Mouse (Mus musculus): ENCODE data around the gene Uckl1.

The Uckl1 gene

DNA sequence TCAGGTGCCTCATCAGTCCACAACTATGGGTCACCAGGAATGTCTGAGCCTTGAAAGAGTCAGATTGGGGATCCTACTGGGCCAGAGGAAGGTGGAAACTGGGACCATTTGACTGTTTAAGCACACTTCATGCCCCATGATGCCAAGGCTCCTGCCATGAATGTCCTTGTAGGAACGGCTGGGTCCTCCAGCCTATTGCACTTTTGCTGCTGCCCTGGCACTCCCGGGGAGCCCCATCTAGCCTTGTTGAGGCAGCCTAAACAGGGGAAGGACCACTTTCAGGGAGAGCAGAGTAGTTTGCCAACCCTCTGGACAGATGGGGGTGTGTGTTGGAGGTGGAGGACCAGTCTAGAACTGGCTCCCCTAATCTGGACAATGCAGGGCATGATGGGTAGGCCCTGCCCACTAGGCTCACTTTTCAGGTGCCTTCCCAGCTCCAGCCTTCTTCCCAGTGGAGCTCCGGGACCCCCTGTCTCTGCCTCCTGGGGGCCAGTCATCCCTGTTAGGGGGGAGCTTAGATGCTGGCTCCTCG lies at the start of gene Uckl1:
TSS of gene Uckl1 (minus strand) at position 482 of the 532 bp plus-strand sequence.
- DNase-seq, result no peak

DNA sequence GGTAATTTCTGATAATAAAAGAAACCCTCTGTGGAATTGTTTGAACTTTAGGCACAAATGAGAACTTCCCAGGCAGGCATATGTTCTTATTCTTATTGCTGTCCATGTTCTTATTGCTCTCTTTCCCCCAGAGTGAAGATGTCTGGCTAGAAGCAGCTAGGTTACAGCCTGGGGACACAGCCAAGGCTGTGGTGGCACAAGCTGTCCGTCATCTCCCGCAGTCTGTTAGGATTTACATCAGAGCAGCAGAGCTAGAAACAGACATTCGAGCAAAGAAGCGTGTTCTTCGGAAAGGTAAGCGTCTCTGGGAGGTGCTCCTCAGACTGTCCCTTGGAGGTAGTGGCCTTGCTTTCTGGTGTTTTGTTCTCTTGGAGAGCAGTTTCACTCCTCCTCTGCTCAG lies 47.9 kb upstream of the Uckl1 start:
- DNase-seq, result no peak

DNA sequence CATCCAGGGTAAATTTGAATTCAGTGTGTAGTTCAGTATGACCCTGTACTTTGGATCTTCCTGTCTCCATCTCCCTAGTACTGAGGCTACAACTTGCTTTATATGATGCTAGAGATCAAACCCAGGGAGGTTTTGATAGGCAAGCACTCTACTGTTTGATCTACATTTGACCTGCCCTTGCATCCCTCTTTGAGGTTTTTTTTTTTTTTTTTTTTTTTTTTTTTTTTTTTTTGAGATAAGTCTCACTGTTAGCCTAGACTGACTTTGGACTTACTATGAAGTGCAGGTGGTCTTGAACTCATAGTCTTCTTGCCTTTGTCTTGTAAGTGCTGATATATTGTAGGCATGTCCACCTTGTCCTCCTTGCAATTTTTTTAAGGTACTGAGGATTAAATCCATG lies 43.8 kb upstream of the Uckl1 start:
- no peak for DNase-seq

DNA sequence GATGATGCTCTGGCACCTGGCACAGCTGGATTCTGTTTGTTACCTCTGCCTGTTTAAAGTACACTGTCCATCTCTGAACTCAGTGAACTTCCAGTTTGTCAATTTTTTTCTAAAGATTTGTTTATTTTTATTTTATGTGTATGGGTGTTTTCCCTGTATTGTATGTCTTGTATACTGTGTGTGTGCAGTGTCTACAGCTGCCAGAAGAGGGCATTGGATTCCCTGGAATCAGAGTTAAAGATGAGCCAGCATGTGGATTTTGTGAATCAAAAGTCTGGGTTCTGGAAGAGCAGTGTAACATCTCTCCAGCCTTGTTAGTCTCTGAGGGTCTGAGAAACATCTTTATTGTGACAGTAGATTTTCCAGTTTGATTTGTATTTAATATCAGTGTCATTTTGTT lies 38.7 kb upstream of the Uckl1 start:
- DNase-seq, result peak; percentile 7 to 35

DNA sequence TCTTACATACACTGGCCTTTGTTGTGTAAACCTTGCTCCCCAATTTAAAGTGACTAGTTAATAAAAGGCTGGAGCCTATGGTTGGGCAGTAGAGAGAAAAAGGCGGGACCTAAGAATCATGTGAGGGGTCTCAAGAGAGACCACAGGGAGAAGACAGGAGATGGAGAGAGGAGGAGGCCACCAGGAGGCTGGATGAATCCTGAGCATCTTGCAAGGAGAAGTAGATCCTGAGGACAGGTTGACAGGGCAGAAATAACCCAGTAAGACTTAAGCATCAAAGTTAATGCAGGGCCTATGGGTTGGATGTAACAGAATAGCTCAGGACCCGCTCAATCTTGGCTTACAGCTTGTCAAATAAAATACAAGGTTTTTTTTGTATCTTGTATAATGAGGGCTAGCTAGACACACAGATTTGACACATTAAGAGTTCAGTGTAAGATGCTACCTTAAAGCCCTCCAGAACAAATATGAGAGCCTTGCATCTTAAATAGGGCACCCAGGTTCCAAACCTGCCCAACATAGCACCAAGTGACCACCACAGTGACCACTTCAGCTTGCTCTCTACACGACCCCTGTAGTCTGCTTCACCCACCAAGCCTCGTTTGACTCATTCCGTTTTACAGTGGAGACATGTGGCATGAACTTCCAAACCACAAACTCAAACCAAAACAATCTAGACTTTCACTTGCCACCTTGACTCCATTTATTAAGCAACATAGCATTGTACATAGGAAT lies 34.2 kb upstream of the Uckl1 start:
- no peak for DNase-seq

DNA sequence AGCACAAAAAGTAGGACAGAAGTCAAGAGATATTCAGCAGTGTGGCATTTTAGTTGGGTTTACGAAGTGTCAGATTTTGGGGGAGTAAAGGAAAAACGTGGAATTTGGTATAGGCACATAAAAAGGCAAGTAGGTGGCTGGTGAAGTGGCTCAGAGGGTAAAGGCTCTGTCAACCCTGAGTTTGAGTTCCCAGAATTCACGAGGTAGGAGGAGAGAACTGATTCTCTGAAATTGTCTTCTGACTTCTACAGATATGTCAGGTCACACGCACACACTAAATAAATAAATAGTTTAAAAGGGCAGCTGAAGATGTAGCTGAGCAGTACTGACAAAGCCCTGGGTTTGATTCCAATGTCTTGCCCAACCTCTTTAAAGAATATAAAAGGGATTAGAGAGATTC lies 17.7 kb upstream of the Uckl1 start:
- no peak for DNase-seq

DNA sequence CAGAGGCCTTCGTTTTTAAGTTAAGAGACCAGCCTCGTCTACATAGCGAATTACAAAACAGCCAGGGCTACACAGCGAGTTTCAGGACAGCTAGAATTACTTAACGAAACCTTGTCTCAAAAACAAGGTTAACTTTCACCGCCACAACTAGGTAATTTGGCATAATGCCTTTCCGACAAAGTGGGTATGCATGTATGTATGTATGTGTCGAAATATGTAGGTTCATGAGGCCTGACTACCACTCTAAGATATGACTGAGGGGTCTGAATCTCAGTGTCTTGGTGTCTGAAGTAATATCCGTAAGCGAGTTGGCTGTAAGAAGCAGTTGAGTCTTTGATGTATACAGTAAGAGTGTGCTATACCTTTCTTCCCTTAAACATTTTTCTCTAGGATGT lies 17.1 kb upstream of the Uckl1 start:
- no peak for DNase-seq

DNA sequence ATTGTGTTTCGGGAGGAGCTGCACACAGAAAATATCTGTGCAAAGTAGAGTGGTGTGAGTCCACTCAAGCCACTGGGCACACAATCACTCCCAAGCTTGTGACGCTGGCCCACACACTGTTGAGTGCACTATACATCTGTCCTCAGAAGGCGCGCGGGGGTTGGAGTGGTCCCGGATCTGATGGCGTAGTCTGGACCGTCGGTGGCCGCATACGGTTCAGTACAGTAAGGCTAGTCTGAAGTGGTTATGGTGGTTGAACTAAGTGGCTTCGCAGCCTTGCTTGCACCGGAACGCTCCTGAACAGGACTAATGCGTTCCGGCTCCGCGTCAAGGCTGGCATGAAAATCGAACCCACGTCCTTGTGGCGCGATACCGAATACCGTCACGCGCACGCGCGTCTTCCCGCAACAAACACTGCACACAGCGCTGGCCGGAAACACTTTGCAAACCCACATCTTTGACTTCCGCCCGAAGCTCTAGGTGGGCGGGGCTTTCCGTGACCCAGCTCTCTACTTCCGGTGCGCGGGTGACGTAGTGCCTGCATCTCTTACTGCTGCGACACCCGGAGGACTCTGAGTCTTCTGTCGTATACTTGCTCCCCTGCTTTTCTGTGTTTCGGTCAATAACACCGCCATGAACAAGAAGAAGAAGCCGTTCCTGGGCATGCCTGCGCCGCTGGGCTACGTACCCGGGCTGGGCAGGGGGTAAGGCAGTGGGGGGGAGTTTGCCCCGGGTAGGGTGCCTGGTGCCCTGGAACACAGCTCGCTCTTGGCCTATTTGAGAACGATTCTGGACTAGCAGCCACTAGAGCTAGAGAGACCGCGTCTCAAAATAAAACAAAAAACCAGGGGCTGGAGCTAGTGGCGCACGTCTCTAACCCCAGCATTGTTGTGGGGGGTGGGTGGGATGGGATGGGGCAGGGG lies 16.4 kb upstream of the Uckl1 start:
- DNase-seq, result peak; percentile 96 to 98

DNA sequence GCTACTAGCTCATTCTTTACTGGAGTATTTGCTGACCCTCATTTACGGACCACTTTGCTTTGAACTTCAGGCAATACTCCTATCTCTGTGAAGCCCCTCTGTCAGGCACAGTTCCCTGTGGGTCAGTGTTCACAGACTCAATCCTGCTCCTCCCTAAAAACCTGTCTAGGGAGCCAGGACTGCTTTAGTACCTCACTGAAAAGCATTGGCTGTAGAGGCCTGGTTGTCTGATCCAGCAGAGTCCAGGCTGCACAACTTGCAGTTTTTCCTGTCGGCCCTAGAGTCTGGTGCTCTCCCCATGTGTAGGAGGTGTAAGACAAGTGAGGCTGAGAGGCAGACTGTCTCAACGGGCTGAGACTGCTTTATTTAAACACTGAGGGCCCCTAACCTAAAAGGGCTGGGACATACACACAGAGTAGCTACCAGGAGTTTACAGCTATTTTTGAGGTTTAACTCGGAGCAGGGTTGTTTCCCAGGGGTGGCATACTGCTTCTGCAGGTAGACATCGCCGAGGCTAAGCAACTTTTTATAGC lies 15.6 kb upstream of the Uckl1 start:
- DNase-seq, result no peak

DNA sequence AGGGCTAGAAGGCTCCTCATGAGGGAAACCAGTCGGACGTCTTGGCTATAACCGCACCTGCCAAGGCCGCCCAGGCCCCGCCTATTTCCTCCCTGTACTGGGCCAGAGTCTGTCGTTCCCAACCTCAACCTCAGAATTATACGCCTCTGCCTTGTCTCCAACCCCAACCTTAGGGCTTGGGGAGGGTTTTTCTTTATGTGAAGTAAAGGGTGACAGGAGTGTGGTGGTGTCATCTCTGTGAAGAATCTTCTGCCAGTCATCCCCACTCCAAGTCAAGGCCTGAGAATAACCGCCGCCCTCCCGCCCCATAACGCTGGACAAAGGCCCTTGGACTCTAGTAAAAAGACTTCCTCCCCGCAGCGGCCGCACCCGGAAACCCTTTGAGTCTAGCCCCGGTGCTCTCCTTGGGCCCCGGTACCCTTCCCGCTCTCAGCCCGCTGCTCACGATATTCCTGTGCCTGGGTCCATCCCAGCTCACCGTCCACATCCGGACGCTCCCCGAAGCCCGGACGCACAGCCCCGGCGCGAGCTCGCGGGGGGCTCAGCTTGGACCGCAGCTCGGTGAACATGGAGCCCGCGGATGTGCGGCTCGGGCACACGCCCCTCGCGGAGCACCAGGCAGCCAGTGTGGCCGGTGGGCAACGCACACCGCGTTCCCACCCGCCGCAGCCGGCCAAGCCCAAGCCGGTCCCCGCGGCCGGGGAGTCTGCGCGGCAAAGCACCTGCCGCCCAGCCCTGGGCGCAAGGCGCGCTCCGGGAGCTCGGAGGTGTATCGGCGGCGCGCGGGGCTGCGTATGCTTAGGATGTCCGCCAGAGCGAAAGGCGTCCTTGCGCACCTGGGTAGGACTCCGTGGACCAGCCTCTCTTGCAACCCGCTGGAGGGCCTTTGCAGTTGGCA lies 14.0 kb upstream of the Uckl1 start, which contains the start of gene Samd10:
TSS of gene Samd10 (minus strand) at position 759 of the 898 bp plus-strand sequence.
- peak; percentile 60 to 71 for DNase-seq

DNA sequence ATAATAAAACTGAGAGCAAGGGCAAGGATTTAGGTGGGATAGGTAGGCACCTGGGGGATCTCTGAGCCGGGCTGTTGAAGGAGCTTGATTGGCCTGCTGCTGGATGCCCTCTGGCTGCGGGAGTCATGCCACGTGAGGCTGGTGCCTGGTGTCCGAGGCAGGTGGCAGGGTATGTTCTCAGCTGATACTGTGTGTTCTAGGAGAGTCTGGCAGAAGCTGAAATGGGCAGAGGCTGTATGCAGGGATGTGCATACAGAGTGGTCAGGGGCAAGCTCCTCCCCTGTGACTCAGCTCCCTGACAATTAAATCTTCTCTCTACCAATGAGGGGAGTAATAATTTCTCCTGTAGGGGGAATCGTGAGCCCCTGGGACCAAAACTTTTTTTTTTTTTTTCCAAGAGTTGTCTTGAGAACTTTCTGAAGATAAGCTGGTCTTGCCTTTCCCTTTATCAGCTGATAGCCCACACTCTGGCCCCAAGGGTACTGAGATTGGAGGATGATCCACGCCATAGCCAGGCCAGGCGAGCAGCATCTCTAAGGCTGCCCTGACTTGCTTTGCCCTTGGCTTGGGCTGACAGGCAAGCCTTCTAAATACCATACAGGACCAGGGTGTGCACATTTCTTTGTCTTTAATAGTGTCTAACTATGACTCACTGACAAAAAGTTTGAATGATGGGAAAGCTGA lies 12.8 kb upstream of the Uckl1 start:
- DNase-seq, result no peak

DNA sequence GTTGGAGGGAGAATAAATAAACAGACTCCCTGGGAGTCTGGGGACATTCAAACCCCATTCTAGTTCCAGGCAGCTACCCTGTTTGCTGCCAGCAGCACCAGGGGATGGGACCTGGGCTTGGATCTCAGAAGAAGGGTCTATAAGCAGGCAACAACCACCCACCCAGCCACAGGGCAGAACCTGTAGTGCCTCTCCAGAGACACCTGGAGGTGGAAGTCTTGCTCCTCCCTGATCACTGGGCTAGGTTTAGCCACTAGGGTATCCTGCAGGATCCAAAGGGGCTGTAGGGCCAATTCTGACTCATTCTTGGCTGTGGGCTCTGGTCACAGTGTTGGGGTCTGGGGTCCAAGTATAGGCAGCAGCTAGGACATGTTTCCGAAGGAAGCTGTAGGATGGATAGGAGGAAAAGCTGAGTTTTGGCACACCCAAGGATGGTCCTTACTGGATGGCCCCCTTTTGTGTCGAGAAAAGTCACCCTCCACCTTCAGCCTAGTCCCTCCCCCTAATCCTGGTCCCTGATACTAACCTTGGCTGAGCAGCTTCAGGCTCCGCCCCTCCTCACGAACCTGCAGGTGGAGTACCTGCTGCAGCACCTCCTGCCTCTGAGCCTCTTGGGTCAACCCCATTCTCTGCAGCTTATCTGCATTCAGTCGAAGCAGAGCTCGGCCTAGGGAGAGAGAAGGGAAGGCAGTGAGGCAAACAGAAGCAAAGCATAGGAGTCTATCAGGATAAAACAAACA lies 11.7 kb upstream of the Uckl1 start:
- no peak for DNase-seq

DNA sequence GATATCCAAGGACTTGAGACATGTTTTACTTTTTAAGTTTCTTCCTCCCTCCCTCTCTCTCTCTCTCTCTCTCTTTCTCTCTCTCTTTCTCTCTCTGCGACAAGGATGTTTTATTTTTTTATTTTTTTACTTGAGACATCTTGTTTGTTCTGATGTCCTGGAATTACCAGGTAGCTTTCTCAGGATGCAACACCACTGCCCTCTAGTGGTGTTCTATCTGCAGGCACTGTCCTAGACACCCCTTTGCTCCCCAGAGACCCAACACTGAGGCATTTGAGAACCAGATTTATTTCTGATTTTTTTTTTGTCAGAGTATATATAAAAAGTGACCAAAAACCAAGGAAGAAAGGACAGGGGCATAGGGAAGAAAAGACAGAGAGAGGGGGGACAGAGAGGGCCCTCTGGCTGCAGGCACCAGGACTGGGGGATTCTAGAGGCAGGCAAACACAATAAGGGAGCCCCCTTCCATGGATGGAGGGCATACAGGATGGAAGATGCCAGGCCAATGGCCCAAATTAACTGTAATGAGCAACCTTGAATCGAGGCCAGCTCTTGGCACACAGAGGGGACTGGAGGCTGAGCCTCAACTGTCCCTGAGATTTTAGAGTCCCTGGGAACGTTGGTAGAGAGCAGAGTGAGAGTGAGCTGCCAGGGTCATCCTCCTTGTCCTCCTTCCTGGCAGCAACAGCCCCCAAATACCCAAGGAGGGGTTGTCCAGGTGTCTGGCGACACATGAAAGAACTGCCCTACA lies 10.4 kb upstream of the Uckl1 start:
- peak in 1 of 2 experiments; percentile 49 for DNase-seq

DNA sequence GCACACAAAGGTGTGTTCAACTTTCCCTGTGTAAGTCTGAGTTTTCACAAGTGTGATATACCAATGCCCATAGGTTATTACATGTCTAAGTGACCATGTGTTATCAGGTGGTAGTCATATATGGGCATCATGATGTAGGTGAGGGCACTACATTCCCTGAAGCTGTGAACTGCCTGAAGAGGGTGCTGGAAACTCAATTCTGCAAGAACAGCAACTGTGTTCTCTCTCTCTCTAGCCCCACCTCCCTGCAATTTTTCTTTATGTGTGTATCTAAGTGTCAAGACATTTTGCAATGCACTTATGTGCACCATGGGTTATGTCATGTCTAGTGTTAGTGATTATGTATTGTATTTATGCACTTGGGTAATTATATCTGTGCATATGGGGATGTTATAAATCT lies 9.2 kb upstream of the Uckl1 start:
- DNase-seq, result no peak

DNA sequence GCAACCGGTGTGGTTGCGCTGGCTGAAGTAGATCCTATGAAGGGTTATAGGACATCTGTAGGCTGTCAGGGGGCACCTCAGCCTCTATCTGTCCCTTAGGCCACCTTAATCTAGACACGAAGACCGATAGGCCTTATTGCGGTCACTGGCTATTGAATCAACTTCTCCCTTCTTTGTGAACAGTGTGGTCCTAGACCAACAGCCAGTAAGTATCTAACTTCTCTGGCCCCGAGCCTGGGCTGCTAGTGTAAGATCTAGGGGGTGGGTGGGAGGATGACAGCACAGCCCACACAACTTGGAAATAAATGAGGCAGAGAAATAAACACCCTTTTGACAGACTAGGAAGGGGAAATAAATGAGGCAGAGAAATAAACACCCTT lies 8.3 kb upstream of the Uckl1 start:
- no peak for DNase-seq

DNA sequence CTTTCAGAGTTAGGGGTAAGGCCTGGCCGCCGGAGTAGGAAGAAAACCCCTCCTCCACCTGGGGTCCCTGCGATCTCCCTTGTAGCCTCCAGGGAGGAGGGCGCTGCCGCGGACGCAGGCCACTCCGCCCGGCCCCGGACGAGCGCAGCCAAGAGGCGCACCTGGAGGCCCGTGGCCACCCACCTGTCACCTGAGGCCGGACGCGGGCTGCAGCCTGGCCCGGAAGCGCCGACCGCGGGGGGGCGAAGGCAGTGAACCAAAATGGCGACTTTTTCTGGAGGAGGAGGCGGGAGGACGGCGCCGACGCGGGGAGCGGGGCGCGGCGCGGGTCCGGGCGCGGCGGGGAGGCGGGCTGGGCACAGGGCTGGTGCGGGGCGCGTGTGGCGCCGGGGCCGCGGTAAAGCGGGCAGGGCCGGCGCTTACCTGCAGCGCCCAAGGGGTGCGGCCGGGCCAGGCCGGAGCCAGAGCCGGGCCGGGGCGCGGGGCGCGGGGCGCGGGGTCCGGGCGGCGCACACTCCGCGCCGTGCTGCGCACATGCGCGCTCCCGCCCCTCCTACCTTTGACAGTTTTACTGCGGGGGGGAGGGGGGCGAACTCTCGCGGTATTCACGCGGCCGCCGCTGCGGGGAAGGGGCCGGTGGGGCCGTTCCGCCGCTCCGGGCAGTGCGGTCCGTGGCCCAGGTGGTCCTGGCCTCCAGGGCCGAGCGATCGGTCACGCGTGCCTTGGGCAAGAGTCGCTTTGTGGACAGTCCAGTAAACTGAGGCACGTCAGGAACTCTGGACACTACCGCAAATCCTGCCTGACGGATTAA lies 7.7 kb upstream of the Uckl1 start, which contains the start of gene Zfp512b:
TSS of gene Zfp512b (minus strand) at position 573 of the 811 bp plus-strand sequence.
- peak; percentile 53 to 67 for DNase-seq

DNA sequence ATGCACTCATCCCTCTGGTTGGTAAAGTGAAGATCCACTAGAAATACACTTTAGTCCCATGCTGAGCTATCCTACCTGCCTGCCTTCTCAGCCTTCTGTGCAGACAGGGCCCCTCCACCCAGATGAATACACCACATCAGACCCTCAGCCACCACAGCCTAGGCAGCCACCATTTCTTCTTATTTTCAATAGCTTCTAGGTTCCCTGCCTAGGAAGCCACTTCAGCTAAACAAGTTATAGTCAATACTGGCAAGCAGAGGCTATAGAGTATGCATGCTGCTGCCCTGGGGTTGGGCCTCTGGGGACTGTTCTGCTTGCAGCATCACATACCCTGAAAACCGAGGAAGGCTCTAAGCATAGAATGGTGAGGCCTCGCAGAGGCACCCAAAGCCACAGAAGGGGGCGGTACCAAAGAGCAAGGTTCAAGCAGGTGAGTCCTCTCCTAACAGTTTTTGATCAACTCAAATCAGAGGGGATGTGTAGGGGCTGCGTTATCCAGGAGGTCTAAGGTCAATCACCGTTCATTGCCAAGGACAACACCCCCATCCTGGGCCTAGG lies 6.9 kb upstream of the Uckl1 start, which contains the start of gene Prpf6:
TSS of gene Prpf6 (plus strand) at position 341 of the 558 bp plus-strand sequence.
- DNase-seq, result no peak

DNA sequence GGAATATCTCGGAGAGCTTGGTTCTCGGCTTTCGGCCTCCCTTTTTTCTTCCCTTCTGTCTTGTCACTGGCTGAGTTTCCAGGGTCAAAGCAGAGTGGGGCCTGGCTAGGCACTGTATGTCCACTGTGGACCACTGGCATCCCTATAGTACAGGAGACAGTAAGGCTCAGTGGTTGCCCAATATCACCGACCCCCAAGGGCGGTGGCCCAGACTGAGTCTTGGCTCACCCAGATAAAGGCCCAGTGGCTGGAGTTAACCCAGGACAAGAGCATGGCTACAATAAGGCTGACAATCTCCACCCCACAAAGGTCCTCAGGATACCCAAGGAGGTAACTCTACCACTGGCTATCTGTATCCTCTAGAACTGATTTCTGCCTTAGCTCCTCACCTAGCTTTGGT lies 5.8 kb upstream of the Uckl1 start:
- DNase-seq, result no peak

DNA sequence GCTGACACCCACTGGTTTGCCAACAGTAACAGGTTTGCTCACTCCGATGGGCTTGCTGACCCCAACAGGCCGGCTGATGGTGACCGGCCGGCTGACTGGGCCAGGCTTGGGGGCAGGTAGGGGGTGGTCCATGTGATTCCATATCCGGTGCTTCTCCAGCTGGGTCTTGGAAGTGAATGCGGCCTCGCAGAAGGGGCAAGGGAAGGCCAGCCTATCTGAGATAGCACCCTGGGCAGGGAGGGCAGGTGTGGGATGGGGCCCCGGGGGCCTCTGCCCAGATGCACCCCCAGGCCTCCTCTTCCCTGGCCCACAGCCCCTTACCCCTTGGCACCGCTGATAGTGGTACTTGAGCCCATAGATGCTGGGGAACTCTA lies 5.0 kb upstream of the Uckl1 start:
- DNase-seq, result no peak
